Mouse (Mus musculus) embryonic facial prominence, embryonic 10.5 days (tissue): ENCODE data around the gene H1fx. TPM values are rescaled to one million over a fixed set of nuclear protein-coding genes. Genes with fewer than 3 reads are reported as not detected.
A peak's percentile ranks its signal among the peaks of the same experiment; 100 is the strongest.

Experiments used
- DNase-seq: peaks from one replicate; pipeline ENCODE4 v3.0.0-alpha.2; 2017; ENCODE audit warnings: low spot score
- H3K27ac ChIP-seq: fragments of 300-500 bp; sonication (generic); replicated peaks from 2 replicates; pipeline ENCODE4 v1.5.1; 2016; ENCODE audit warnings: mild to moderate bottlenecking
- H3K27me3 ChIP-seq: fragments of 300-500 bp; sonication (generic); replicated peaks from 2 replicates; pipeline ENCODE4 v1.6.1; 2016; ENCODE audit warnings: low read depth, mild to moderate bottlenecking; ENCODE audit not compliant: poor library complexity, severe bottlenecking
- H3K36me3 ChIP-seq: fragments of 300-500 bp; sonication (generic); replicated peaks from 2 replicates; pipeline ENCODE4 v1.6.1; 2016; ENCODE audit warnings: mild to moderate bottlenecking, moderate library complexity
- H3K4me1 ChIP-seq: fragments of 300-500 bp; sonication (generic); 2 replicates; pipeline ENCODE4 v1.6.1; 2016
- H3K4me3 ChIP-seq: fragments of 300-500 bp; sonication (generic); 2 replicates; pipeline ENCODE4 v1.5.1; 2016; ENCODE audit warnings: mild to moderate bottlenecking, moderate library complexity
- H3K9me3 ChIP-seq: fragments of 300-500 bp; sonication (generic); 2 replicates; pipeline ENCODE4 v1.6.1; 2016; ENCODE audit warnings: mild to moderate bottlenecking
- WGBS: fragments of 180-500 bp; shearing (Covaris S2); methylation state at CpG from one replicate; pipeline ENCODE4 v1.1.7; 2016; 5-methylcytosine and 5-hydroxymethylcytosine counted together
- polyA plus RNA-seq: library from polyadenylated mRNA; unstranded; fragments of >200 nt; fragmentation: Nextera tagmentation; extraction: Ambion mirVana; gene quantifications from 2 replicates; pipeline ENCODE4 v1.2.1, GENCODE M21; 2016

Gene H1fx
- polyA plus RNA-seq, 1 experiment from 2014 or later, result 29.2 TPM

DNA sequence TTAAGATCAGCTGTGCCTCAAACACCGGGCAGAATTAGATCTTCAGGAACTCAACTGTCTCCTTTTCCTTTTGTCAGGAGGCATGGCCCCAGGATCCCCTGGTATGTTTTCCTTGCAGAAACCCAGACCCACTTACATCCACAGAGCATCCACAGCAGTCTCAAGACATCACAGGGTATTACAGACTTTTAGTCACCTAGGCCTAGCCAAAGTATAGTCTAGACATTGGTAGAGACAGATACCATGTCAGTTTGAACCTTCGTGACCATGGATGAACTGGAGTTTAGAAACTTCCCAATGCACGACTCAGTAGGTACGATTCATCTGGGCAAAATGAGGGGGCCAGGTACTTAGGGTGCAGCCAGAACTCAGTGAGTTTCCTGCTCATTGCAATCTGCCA lies 16.9 kb upstream of the H1fx start:
- 89% methylated on average over 4 of the region's 4 CpGs for WGBS
- no peaks in the 10 kb centered on the region for H3K9me3 ChIP-seq
- H3K27ac ChIP-seq, result no peak overlapping the region
- H3K27me3 ChIP-seq, result no peaks in the 10 kb centered on the region
- H3K4me3 ChIP-seq, result no peak overlapping the region
- H3K4me1 ChIP-seq, result peaks cover 19% of the 10 kb centered on the region
- no peak for DNase-seq
- peaks cover 61% of the 10 kb centered on the region for H3K36me3 ChIP-seq

DNA sequence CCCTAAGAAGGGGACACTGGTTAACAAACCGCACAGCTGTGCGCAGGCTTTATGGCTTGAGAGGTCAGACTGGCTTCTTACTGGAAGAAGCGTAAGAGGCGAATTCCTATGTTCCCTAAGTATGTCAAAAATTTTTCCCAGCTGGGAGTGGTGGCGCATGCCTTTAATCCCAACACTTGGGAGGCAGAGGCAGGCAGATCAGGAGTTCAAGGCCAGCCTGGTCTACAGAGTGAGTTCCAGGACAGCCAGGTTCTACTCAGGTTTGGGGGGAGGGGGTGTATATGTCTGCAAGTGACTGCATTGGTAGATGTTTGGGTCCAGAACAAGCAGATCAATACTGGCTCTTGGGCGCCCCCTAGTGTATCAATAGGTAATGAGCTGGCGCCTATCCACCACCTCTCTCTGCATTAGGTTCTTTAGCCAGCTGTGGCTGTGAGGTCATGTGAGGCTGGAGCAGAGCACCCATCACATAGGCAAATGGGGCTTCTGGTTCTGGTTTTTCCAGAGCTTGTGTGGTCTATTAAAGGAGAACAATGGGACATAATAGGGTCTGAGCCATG lies 16.3 kb upstream of the H1fx start:
- peak; percentile 85 for DNase-seq
- no peaks in the 10 kb centered on the region for H3K9me3 ChIP-seq
- WGBS, result 60% methylated on average over 7 of the region's 7 CpGs
- no peak overlapping the region for H3K27ac ChIP-seq
- no peak overlapping the region for H3K4me3 ChIP-seq
- peaks cover 24% of the 10 kb centered on the region for H3K4me1 ChIP-seq
- peaks cover 56% of the 10 kb centered on the region for H3K36me3 ChIP-seq
- no peaks in the 10 kb centered on the region for H3K27me3 ChIP-seq

DNA sequence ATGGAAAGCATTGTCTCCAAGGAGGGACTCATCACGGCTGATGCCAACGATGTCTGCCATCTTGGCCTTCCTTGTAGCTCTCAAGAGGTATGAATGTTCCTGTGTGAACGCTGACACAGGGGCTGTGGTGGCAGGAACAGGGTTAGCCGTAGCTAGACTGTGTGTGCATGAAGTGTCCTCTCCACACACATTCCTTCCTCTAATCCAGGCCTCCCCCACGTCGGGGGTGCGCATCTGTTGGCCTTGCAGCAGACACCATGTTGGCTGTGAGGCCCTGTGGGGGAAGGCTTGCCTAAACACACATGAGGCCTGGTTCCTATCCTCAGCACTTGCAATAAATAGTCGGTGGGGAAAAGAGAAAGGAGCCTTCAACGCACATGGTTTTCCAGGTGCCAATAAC lies 15.2 kb upstream of the H1fx start:
- H3K27ac ChIP-seq, result no peak overlapping the region
- 91% methylated on average over 9 of the region's 9 CpGs for WGBS
- peaks cover 36% of the 10 kb centered on the region for H3K4me1 ChIP-seq
- H3K36me3 ChIP-seq, result peaks cover 44% of the 10 kb centered on the region
- no peak for DNase-seq
- H3K27me3 ChIP-seq, result no peaks in the 10 kb centered on the region
- H3K9me3 ChIP-seq, result no peaks in the 10 kb centered on the region
- no peak overlapping the region for H3K4me3 ChIP-seq

DNA sequence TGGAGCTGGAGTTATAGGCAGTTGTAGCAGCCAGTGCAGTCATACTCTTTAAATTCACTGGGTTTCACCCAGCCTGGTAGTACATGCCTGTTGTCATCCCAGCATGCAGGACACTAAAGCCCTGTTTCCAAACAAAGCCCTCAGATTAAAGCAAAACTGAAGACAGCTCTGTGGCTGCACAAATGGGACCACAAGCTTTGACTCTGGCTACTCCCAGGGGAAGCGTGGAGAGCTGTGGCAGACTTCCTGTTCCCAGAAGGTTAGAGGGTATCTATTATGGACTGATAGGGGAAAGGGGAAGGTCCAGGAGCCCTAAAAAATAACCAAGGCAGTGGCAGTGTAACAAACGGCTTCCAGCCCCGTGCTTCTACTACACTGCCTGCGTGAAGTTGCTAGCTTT lies 14.1 kb upstream of the H1fx start:
- no peak overlapping the region for H3K27ac ChIP-seq
- DNase-seq, result no peak
- H3K4me1 ChIP-seq, result peaks cover 43% of the 10 kb centered on the region
- 79% methylated on average over 4 of the region's 4 CpGs for WGBS
- H3K36me3 ChIP-seq, result peaks cover 36% of the 10 kb centered on the region
- no peaks in the 10 kb centered on the region for H3K9me3 ChIP-seq
- no peaks in the 10 kb centered on the region for H3K27me3 ChIP-seq
- no peak overlapping the region for H3K4me3 ChIP-seq

DNA sequence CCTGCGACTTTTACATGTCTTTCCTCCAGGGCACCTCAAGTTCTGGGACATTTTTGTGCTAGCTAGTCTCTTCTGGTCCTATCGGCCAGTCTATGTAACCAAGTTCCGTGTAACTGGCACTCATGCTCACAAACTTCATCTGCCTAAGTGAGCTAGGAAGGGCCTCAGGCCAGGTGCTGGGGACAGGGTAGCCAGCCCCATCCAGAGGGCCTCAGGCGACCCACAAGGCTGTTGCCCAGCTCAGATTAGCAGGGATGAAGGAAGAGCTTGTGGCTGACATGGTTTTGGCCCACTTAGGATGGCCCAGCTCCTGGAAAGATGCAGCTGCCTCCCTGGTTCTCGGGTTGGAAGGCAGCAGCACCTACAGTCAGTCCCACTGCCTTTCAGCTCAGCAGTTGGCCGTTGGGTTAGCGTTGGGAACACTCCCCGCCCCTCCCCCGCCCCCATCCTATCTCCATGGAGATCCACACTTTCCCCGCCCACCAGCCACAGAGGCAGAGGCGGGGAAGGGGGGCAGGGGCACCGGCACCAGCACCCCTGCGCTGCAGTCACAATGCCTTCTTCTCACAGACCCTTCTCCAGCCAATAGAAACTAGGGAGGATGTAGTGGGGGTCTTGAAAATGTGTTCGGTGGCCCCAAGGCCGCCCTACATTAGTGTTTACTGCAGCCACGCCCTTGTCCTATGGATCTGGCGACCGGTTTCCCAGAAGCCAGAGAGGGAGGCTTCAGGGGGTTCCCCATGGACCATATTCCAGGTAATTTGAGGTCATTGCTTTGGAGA lies 12.5 kb upstream of the H1fx start:
- peaks cover 45% of the 10 kb centered on the region for H3K4me1 ChIP-seq
- WGBS, result 5% methylated on average over 18 of the region's 18 CpGs

DNA sequence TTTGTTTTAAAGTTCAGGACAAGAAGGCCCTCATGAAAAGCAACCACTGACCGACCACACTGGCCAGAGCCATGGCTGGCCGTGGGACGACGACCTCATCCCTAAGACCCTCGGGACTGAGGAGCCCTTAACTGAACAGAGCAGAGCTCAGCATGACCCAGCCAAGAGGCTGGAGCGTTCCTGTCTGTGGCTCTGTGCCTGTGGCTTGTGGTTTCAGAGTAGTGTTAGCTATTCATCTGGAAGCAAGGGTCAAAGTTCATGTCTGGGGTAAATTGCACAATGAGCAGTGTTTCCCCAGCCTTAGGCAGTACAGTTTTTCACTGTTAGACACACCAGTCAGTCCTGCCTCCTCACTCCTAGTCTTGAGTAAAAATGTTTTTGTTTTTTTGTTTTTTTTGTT lies 11.3 kb upstream of the H1fx start:
- Histone ChIP-seq H3K36me3 (peaks cover 32% of the 10 kb centered on the region), H3K27me3 (no peaks in the 10 kb centered on the region), H3K27ac (0 out of 2 replicates have a peak overlapping the region, but pooled peaks have one; percentile 87), H3K4me1 (peaks cover 45% of the 10 kb centered on the region), H3K9me3 (no peaks in the 10 kb centered on the region), H3K4me3 (no peak overlapping the region)
- DNase-seq, result peak; percentile 58
- 5% methylated on average over 6 of the region's 6 CpGs for WGBS

More for the DNA sequence above, 12.5 kb upstream of the H1fx start:
- H3K4me3 ChIP-seq, result peak overlapping the region; percentile 54
- no peaks in the 10 kb centered on the region for H3K27me3 ChIP-seq
- peak overlapping the region; percentile 87 for H3K27ac ChIP-seq
- H3K36me3 ChIP-seq, result peaks cover 30% of the 10 kb centered on the region
- H3K9me3 ChIP-seq, result no peaks in the 10 kb centered on the region
- peak; percentile 89 for DNase-seq

DNA sequence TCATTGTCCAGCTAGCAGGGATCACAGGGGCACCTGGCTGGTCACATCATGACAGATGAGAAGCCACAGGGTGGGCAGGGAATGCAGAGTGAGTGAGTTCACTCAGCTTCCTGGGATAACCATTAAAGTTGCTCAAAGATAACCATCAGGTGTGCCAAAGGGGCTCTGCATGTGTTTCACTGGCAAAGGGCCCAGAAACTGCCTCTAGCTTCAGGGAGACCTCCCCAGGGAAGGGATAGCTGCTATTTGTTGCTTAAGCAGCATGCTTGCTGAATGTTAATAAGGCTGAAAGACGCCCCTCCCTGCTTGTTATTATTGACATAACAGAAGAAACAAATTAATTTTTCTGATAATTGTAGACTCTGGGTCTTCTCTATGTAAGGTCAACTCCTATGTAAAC lies 10.4 kb upstream of the H1fx start:
- WGBS, result 83% methylated on average over 1 of the region's 1 CpGs
- peaks cover 45% of the 10 kb centered on the region for H3K4me1 ChIP-seq
- DNase-seq, result no peak
- no peaks in the 10 kb centered on the region for H3K9me3 ChIP-seq
- H3K4me3 ChIP-seq, result no peak overlapping the region
- H3K36me3 ChIP-seq, result peaks cover 41% of the 10 kb centered on the region
- no peaks in the 10 kb centered on the region for H3K27me3 ChIP-seq
- no peak overlapping the region for H3K27ac ChIP-seq

DNA sequence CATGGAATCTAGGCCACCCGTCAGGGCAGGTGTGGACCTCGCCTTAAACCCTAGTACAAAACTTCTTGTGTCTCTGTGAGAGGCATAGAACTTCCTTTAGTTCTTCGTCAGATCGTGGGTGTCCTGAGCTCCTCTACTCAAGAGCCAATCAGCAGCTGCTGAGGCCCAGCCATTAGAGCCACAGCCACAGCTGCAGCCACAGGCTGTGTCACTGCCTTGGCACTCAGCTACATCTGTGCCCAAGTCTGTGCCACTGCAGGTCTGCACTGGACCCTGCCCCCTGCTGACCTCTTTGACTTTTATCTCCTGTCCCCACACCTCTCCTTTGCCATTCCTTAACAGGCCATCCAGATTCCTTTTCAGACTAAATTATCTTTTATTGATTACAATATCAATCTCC lies 9.8 kb upstream of the H1fx start:
- Histone ChIP-seq H3K27me3 (no peaks in the 10 kb centered on the region), H3K36me3 (peaks cover 42% of the 10 kb centered on the region), H3K9me3 (no peaks in the 10 kb centered on the region), H3K4me3 (no peak overlapping the region), H3K27ac (no peak overlapping the region), H3K4me1 (peaks cover 45% of the 10 kb centered on the region)
- DNase-seq, result no peak
- WGBS, result 70% methylated on average over 4 of the region's 4 CpGs

DNA sequence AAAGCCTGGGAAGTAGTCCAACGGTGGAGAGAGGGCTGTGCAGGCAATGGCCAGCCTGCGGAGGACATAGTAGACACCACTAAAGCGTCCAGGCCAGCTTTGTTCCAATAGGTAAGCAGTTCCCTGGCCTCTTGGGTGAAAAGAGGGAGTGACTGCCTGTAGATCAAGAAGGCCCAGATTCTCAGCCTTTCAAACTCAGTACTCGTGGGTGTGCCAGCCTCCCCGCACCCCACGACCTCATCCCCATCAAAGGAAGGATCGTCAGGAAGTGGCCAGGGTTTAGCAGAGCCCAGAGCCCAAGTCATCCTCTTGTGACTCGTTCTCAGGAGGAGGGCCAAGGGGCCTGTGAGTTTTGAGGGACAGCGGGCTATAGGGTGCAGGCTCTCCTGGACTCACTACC lies 1.1 kb upstream of the H1fx start:
- DNase-seq, result no peak
- WGBS, result 68% methylated on average over 9 of the region's 9 CpGs
- Histone ChIP-seq H3K27me3 (no peaks in the 10 kb centered on the region), H3K4me3 (peak overlapping the region; percentile 97), H3K36me3 (peaks cover 48% of the 10 kb centered on the region), H3K9me3 (no peaks in the 10 kb centered on the region), H3K4me1 (peaks cover 24% of the 10 kb centered on the region), H3K27ac (peak overlapping the region; percentile 98)

DNA sequence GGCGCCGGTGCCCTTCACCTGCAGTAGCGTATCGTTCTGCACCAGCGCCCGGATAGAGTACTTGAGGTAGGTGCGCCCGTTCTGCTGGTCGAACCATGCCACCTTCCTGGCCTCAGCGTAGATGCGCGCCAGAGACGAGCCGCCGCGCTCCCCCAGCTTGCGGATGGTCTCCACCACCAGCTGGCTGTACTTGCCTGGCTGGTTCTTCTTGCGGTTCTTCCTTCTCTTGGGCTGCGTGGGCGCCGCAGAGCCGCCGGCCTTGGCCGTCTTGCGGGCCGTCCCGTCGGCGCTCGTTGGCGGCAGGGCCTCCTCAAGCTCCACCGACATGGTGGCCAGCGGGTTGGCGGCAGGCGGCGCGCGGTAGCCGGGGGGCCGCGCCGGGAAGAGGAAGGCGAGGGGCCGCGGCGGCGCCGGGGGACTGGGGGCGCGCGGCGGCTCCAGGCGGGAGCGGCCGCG lies 379 bp downstream of the H1fx start:
- Histone ChIP-seq H3K27ac (peak overlapping the region; percentile 98), H3K4me3 (peak overlapping the region; percentile 97), H3K36me3 (peaks cover 34% of the 10 kb centered on the region), H3K9me3 (no peaks in the 10 kb centered on the region), H3K27me3 (no peaks in the 10 kb centered on the region), H3K4me1 (peaks cover 24% of the 10 kb centered on the region)
- WGBS, result under 1% methylated on average over 56 of the region's 56 CpGs
- DNase-seq, result peak; percentile 70

DNA sequence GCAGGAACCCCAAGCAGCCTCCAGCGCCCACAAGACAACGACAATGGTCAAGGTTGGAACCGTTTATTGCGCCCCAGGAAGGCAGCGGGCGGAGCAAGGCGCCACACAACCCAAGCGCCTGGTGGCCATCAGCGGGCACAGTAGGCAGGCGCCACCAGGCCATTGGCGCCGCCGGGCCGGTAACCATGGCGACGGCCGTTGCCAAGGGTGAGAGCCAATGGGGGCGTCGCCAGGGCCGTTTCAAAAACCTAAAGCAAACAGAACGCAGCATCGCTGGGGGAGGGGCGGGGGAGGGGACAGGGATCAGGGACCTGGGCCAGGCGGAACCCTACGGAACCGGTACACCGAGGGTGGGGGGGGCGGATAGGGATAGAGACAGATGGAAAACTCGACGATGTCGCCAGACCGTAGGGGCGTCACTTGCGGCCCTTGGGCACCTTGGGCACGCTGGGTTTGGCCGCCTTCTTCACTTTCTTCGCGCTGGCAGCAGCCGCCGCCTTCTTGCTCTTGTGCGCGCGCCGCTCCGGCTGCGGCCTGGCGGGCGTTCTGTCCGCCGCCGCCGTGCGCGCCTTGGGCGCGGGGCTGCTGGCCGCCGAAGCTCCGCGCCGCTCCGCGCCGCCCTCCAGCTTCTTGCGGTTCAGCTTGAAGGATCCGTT lies 935 bp downstream of the H1fx start:
- Histone ChIP-seq H3K4me3 (peak overlapping the region; percentile 97), H3K27me3 (no peaks in the 10 kb centered on the region), H3K4me1 (peaks cover 24% of the 10 kb centered on the region), H3K27ac (peak overlapping the region; percentile 98), H3K36me3 (peaks cover 29% of the 10 kb centered on the region), H3K9me3 (no peaks in the 10 kb centered on the region)
- peak; percentile 96 for DNase-seq
- under 1% methylated on average over 66 of the region's 66 CpGs for WGBS

DNA sequence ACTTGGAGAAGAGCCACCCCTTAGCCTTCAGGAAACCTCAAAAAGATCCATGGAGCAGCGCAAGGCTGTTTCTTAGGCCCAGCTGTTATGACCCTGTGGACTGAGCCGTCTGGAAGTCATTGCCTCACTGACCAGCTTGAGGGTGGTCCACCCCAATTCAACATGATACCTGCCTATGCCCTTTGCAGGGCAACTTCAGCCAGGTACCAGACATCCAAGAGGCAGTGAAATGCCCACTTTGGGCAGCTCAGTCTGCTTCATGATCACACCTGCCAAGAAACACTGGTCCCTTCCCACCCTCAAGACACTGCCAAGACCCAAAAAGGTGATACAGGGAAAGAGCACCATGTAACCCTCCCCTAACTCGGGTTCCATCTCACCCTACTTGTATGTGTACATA lies 1.7 kb downstream of the H1fx start:
- DNase-seq, result no peak
- Histone ChIP-seq H3K27me3 (no peaks in the 10 kb centered on the region), H3K27ac (peak overlapping the region; percentile 98), H3K9me3 (no peaks in the 10 kb centered on the region), H3K36me3 (peaks cover 22% of the 10 kb centered on the region), H3K4me3 (peak overlapping the region; percentile 97), H3K4me1 (peaks cover 24% of the 10 kb centered on the region)
- 66% methylated on average over 3 of the region's 3 CpGs for whole genome bisulfite sequencing

DNA sequence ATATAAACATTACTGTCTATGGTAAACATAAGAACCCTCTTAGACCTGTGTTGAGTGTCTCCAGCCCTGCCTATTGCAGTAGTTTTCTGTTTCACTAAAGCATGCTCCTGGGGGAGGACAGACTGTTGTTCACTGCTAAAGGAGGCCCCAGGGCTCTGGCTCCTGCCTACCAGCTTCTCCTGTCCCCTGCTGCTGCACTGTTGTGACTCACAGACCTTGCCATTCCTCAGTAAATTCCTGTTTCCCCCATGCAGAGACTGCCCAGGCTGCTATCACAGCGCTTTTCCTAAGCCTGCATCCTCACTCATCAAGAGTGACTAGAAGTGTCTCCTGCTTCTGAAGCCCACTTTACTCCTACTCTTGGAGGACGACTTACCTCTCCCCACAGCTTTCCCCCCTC lies 11.4 kb downstream of the H1fx start:
- Histone ChIP-seq H3K27ac (no peak overlapping the region), H3K36me3 (no peaks in the 10 kb centered on the region), H3K9me3 (no peaks in the 10 kb centered on the region), H3K27me3 (no peaks in the 10 kb centered on the region), H3K4me1 (no peaks in the 10 kb centered on the region), H3K4me3 (no peak overlapping the region)
- no peak for DNase-seq
- 23% methylated on average over 2 of the region's 2 CpGs for WGBS
